Mouse (Mus musculus): ENCODE data around the gene Gm12216. TPM values are rescaled to one million over a fixed set of nuclear protein-coding genes. Genes with fewer than 3 reads are reported as not detected.
"Not testable (repeated sequence)": the region's sequence is repeated elsewhere in the genome, so short reads cannot be mapped to it uniquely, and the experiment has no call there.

Gm12216 gene
- total RNA-seq, 2 experiments from 2014 or later, result 1.6 TPM

DNA sequence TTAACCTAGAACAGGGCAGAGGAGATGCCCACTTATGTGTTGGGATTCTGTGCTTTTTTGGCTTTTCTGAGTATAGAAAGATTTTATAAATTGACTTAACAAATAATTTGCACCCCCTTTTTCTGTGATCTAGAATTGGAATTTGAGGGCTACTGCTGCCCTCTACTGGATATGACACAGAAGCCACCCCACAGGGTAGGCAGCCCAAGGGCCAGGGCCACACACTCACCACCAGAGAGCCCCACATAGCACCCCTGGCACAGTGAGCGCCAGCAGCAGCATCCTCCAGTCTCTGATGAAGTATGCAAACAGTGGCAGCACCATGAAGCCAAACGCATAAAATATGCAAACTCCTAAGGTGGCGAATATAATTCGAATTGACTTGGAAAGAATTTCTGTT, 15.7 kb upstream of the Gm12216 start:
- intact Hi-C loops (cut with DNase I), result no loop called here

DNA sequence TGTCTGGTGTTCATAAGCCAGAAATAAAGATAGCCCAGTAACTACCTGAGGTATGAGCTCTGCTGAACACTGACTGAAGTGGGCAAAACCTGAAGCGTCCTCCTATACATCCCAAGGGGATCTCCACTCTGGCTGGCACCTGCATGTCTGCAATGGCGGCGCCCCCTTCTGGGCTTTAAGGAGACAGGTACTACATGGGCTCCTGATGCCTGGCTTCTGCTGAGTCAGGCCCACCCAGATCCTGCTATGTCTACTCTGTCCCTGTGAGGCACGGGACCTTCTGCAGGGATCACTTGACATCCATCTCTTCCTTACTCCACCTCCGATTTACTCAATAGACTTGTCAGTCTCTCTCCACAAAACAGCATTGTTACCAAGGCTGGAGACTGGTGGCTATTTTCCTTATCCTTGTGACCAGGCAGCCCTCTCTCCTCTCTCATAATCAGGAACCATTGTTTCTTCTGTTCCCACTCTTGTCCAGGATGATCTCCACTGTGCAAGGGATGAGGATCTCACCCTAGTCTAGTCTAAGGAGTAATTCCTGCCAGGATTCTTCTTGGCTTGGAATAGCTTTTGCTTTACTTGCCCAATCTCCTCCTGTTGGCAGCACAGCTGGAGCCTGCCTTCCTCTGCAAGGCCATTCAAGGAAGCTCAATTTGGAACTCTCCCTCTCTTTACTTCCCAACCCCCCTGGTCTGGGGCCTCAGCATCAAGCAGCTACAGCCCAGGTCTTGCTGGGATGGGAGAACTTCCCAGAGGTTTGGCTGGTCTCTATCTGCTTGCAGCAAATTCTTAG, 15.1 kb upstream of the Gm12216 start:
- intact Hi-C loops (cut with DNase I); DNase-seq: not testable (repeated sequence)

More for the DNA sequence above, 15.7 kb upstream of the Gm12216 start:
- no peak for DNase-seq

DNA sequence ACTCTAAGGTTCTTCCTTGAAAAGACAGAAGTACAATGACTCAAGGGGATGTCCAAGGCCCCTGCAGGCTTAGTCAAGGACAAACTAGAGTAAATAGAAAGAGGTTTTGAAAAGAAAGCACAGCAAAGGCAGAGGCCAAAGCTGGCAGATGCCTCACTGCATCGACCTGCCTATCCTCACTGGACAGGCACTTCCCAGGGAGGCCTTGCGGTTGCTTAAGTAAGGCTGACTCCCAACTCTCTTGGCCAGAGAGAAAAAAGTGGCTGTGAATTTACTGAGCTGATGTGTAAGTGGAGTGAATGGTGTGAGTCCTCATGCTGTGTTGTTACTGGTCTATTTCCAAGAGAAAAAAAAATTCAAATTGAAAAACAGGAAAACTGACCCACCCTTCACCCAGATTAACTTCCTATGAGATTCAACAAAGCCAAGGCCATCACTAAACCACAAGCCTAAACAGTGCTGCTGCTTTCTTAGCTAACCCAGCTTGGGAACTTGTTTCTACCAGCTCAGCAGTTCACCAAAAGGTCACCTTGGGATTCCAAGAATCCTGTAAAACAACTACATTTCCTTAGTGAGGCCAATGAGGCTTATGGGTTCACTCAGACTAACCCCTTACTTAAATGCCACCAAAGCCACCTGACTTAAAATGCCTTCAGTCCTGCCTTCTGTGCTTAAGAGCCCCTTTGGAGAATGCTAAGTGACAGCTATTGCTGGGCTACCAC, 12.9 kb upstream of the Gm12216 start:
- no peak for DNase-seq
- intact Hi-C loops (cut with DNase I), result no loop called here

DNA sequence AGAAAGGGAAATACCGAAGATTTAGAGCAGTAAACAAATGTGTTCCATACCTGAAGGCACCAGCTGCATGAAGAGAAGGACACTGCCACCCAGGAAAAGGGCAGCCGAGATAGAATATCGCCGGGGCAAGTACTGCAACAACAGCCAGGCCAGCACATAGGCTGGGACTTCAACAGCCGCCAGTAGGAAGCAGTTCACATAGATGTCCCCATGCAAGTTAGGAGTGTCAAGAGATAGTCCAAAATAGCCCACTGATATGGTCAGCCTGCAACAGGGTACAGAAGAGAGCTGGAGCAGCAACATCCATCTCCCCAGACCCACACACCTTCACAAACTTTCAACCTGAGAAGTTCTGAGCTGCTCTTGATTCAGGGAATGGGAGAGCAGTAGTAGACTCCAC, 10.1 kb upstream of the Gm12216 start:
- intact Hi-C loops (cut with DNase I), result no loop called here
- DNase-seq, result no peak

DNA sequence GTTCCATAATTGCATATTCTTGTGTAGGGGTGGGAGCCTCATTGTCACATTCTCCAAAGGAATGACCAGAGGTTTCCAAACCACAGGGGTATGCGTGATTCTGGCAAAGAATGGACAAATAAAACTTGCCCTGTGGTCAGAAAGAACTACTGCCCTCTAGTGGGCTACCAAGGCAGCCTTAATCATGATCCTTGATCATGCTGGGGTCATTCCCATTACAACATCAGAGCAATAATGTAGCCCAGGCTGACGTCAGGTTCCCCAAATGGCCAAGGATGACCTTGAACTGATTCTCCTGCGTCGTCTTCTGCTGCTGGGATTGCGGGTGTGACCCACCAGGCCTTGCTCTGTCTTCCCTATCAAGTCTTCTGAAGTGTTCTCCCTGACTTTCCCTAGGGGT, 9.3 kb upstream of the Gm12216 start:
- DNase-seq; intact Hi-C loops (cut with DNase I): not testable (repeated sequence)

DNA sequence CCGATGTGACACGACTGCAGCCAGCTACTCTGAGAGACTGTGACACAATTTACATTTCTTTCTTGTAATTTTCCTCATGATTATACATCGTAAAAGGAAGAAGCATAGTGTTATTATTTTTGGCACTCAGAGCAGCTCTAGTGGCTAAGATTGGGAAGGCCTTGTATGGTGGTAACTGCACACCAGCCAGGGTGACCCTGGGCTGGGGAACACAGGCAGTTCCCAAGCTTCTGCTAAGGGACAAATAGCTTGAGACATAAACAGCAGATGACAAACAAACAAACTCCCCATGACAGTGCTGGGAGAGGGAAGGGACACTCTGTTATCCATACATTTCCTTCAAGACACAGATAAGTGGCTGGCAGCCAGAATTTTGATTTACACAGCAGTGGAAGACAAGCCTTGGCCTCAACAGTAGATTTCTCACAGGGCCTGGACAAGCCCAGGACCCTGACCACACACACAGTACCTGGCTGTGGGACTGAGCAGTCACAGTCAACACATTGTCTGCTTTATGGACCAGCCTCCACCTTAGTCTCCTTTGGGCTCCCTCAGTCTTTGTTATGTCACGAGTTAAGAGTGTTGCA, 5.8 kb upstream of the Gm12216 start:
- DNase-seq; intact Hi-C loops (cut with DNase I): not testable (repeated sequence)

DNA sequence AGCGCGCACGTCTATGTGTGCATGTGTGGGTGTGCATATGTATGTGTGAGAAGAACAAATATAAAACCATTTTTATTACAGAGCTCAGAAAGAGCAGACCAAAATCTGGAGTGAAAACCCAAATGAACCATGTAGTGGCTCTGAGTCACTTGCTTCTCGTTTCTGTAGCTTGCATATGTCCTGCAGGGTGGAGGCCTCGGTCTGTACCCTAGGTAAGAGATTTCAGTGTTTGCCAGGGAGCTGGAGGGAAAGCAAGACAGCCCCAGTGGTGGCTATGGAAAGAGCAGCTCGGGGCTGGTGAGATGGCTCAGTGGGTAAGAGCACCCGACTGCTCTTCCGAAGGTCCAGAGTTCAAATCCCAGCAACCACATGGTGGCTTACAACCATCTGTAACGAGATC, 1.9 kb upstream of the Gm12216 start:
- DNase-seq, result not testable (repeated sequence)
- intact Hi-C loops (cut with DNase I), result loop anchor here (1.0 kb wide), 1 partner anchor 77 kb away; no protein-coding TSS in a partner anchor

DNA sequence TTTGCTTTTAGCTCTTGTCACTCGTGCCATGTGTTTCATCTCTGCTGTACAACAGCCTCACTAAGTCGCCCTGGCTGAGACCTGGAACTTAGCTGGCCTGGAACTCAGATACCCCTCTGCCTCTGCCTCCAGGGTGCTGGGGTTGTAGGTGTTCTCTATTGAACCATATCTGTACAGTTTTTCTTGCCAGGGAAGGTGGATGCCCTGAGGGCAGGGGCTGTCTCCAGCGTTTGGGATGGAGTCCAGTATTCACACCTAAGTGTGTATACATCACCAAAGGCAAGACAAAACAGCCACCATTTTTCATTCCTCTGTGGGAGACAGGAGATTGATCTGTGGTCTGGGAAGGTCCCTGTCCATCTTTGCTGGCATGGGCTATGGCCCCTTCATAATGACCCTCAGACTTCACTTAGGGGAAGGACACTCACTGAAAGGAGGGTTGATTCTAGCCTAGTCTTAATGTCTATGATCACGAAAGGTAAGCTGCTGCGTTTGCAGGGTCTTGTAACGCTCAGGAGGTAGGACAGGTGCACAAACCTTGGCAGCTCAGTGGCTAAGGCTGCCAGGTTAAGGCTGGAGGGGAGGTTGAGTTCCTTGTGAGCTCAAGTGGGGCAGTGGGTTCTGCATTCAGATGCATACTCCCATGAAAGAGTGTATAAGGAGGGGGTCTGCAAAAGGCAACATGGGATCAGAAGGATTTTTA, 847 bp downstream of the Gm12216 start:
- intact Hi-C loops (cut with DNase I), result loop anchor here (10.0 kb wide), 1 partner anchor 393 kb away; no protein-coding TSS in a partner anchor
- no peak for DNase-seq

DNA sequence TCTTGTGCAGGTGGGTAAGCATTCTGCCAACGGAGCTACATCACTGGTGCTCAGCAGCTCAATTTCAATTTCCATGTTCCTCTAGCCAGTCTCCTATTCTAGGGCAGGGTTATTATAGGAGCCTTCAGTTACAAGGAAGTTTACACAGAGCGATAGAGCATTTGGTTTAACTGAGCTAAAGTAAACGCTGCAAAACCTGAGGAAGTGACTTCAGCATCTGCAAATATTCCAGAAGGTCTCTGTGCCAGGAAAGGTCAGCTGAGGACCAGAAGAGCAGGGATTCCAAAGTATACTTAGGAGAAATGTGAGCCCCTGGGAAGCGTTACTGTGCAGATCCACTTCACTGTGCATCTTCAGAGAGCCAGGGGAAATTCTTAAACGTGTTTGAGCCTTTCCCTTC, 5.4 kb downstream of the Gm12216 start:
- no peak for DNase-seq
- intact Hi-C loops (cut with DNase I), result loop anchor here (10.0 kb wide), 1 partner anchor 389 kb away; no protein-coding TSS in a partner anchor

DNA sequence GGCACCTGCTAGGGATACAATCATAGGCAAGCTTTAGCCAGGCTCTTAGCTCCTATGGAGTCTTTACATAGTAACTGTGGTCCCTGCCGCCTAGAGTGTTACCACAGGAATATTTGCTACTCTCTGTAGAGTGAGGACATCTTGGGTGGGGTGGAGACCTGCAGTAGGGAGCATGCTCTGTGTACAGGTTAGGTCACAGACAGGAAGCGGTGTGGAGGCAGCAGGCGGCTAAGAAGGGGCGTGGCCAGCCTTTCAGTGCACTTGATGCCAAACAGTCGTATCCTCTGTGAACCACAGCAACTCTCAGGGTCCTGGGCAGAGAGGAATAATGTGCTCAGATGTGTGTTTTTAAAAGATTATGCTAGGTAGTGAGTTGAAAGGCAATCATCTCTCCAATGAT, 7.3 kb downstream of the Gm12216 start:
- intact Hi-C loops (cut with DNase I), result loop anchor here (10.0 kb wide), 1 partner anchor 387 kb away; no protein-coding TSS in a partner anchor
- no peak for DNase-seq

DNA sequence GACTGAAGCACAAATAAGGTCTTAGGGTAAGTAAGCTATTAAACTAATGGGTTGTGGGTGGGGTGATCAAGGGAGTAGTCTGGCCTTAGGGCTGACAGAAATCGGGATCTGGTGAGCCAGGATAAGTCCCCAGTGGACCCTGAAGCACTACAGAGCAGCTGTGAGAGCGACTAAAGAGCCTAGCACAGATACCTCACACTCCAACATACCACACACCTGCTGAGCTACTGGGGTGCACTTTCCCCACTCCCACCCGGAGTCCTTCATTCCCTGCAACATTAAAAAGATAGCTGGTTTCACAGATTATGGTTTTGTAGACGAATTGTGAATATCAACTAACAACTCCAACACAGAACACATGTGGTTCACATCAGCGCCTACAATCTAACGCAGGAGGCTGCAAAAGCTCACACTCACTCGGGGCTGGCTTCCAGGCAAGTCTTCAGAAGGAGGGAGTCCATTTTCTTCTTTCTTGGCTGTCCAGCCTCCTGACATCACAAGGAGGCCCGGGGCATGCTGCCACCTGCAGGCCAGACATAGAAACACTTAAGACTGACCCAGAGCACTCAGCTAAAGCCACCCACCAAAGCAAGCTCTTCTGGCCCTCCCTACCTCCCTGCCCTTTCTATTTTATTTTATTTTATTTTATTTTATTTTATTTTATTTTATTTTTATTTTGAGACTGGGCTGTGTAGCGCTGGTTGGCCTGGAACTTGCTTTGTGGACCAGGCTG, 9.3 kb downstream of the Gm12216 start:
- DNase-seq, result peak; percentile 83 to 85
- intact Hi-C loops (cut with DNase I), result loop anchor here (1.0 to 10.0 kb wide), 3 partner anchors 91 to 385 kb away; no protein-coding TSS in a partner anchor

DNA sequence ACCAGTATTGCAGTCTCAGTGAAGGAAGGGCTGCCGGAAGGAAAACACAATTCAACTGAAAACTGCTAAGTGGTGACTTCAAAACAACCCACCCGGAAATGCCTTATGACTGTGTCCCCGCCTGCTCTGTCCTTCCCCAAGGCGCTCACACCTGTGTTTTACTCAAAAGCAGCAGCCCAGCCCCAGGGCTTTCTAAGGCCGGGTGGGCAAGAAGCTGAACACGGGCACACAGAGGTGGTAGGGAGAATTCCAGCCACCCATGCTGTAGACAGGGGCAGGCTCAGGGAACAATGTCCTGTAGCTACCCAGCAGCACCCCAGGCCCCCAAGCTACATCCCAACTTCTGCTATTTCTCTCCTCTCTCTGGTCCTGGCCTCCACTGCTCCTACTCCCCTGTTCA, 13.4 kb downstream of the Gm12216 start:
- intact Hi-C loops (cut with DNase I), result loop anchor here (2.0 kb wide), 1 partner anchor 27 kb away; no protein-coding TSS in a partner anchor
- peak in 1 of 2 experiments; percentile 21 for DNase-seq

DNA sequence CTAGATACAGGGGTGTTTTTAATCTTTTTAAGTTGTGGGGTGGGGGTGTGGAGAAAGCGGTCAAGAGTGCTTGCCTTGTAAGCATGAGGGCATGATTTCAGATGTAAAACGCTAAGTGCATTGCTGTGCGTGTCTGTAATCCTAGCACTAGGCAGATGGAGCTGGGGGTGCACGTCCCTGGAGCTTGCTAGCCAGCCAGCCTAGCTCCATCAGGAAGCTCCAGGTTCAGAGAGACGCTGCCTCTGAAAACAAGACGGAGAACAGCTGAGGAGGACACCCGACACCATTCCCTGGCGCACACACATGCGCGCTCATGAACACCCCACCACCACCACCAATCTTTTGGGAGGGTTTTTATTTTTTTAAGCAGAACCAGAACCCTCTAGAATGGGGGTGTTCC, 15.9 kb downstream of the Gm12216 start:
- DNase-seq, result no peak
- intact Hi-C loops (cut with DNase I), result no loop called here

DNA sequence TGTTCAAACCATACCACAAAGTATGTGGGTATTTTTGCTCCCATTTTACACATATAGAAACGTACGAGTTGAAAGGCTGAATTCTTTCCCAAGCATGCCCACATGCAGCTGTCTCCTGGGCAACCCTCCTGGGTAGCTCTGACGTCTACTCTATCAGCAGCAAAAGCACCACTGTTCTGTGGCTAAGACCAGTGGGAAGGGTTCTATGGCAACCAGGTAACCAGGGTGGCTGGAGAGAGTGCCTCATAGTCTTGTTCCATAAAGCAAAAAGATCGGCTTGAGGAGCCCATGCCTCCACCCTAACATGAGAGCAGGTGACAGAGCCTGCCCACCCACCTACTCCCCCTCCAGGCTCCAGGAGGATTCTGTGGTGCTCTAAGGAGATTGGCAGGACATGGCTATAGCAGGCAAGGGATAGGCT, 16.9 kb downstream of the Gm12216 start:
- DNase-seq, result no peak
- intact Hi-C loops (cut with DNase I), result no loop called here

DNA sequence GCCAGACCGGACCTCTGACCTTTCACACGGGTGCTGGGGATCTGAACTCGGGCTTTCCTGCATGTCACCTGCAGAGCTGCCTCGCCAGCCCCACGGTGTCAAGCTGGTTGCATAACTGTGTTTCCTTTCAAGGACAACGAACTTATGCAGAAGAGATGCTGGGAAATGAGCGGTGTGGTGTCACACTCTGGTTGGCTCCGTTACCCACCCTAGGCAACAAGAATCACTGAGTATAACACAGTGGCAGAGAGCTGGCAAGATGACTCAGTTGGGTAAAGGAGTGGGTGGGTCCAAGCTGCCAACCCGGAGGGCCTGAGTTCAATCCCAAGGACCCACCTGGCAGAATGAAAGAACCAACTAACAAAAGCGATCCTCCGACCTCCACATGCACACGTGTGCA, 17.5 kb downstream of the Gm12216 start:
- DNase-seq, result no peak
- intact Hi-C loops (cut with DNase I), result no loop called here

DNA sequence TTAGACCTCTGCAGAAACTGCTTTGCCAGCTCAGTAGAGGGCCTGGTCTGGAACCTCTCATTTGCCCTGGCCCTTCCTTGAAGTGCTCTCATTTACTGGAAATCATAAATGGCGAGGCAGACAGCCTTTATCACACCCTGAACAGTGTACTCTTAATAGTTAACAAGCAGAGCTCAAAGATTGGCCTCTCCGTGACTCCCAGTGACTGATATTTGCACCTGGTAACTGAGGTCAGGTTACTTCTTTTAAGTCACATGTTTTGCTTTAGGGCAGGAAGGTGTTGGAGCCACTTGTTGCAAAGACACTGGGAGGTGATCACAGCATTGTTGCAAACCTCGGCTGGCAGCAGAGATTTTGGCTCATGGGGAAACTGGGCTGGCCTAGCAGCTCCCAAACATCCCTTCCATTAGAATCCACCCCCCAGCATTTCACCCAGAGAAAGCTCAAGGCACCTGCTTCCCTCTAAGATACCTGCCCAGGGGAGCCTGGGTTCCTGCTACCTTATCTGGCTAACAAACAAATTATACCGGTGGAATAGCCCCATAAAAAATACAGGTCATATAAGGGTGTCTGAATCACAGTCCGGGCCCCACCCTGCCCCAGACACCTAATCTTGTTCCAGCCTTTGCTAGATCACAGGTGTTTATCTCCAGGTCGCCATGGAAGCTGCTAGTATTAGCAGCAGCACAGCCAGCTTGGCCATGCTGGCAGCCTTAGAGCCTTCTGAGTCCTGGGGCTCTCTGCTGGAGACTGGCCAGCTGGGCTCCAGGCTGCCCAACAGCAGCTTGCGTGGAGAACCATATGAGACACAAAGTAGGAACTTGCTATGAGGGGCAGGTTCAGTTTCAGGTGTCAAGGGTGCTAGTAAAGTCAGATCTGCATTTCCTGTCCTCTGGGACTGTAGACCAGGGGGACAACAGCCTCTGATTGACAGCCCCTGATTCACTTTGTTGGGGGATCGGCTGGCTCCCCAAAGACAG, 19.1 kb downstream of the Gm12216 start:
- intact Hi-C loops (cut with DNase I), result no loop called here

DNA sequence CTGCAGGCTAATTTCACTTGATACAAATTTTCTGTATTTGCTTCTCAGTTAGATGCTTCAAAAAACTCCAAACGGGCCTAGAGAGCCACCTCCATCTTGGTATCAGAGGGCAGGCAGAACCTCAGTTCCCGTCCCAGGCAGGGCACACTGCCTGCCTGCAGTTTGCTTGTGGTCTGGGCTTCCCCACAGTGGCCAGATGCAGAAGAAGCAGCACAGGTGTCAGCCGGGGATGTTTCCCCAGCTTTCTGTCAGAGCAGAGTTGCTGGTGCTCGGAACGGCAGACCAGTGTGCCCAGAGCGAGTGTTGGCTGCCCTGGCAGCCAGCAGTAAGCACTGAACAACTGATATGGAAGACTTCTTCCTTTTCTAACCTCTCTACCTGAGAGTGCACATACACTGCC, 19.9 kb downstream of the Gm12216 start:
- no peak for DNase-seq
- intact Hi-C loops (cut with DNase I), result no loop called here

More for the DNA sequence above, 19.1 kb downstream of the Gm12216 start:
- no peak for DNase-seq

DNA sequence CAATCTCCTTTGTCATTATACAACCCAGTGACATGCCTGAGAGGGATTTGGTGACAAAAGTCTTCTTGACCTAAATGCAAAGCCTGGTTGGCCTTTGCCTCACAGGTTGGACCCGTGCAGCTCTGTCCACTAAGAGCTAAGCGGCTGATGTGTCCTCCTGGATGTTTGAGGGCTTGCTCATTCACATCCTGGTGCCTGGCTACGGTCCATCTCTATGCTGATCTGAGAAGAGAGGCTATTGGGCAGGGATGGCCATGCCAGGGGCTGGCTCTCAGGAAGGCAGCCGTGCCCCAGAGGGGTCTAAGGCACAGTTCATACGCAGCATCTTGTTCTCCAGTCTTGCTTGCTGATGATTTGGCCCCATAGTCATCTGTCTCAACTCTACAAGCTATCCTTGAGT, 21.3 kb downstream of the Gm12216 start:
- intact Hi-C loops (cut with DNase I), result no loop called here
- no peak for DNase-seq

Measured in heart, postnatal 36 days (tissue).